ENCODE assay signal across 33 mouse cellular contexts in genomic region chr12:102348447-102348846, GRCm38 (mm10).
A peak's percentile ranks its signal among the peaks of the same experiment; 100 is the strongest.
DNase-seq lines count a peak whose midpoint lies in the region; ATAC-seq lines count a peak whose summit lies in the region.
"Had no signal": no experiment of that assay in that cellular context is flagged by ENCODE, and none has a peak within 500 bp of the region (broad histone marks: within the 10 kb centered on the region; RNA-seq: fewer than 3 reads in every experiment).

No protein-coding gene starts in this region.

- H3K27ac ChIP-seq in liver, embryonic 13.5 days, result no peak overlapping the region
- no peak overlapping the region for H3K27ac ChIP-seq in liver, embryonic 12.5 days
- H3K27ac ChIP-seq: embryonic facial prominence, embryonic 12.5 days; heart, embryonic 10.5 days; heart, embryonic 15.5 days; hindbrain, embryonic 12.5 days; kidney, postnatal 0 days; limb, embryonic 10.5 days; limb, embryonic 15.5 days; neural tube, embryonic 15.5 days had no signal

- H3K9me3 ChIP-seq in liver, embryonic 13.5 days (replicated peaks), result no peaks in the 10 kb centered on the region
- H3K9me3 ChIP-seq in liver, embryonic 12.5 days (replicated peaks), result no peaks in the 10 kb centered on the region
- H3K9me3 ChIP-seq in megakaryocyte, embryonic 14.5 days, result no peaks in the 10 kb centered on the region
- H3K9me3 ChIP-seq: embryonic facial prominence, embryonic 12.5 days; heart, embryonic 10.5 days; heart, embryonic 15.5 days; hindbrain, embryonic 12.5 days; limb, embryonic 10.5 days; limb, embryonic 15.5 days; neural tube, embryonic 15.5 days had no signal

- 0 out of 2 replicates have a peak, but pooled peaks cover 5% of the 10 kb centered on the region for H3K4me1 ChIP-seq in liver, embryonic 13.5 days (replicated peaks)
- H3K4me1 ChIP-seq in liver, embryonic 12.5 days, result peaks cover 12% of the 10 kb centered on the region
- peaks cover 87% of the 10 kb centered on the region for H3K4me1 ChIP-seq in megakaryocyte, embryonic 14.5 days
- H3K4me1 ChIP-seq: hindbrain, embryonic 12.5 days; neural tube, embryonic 15.5 days had no signal

- peak; percentile 23; the same call in 1 of the 2 replicates for ATAC-seq in liver, embryonic 13.5 days (ENCODE audit: low read depth)
- ATAC-seq in liver, embryonic 12.5 days, result no peak
- ATAC-seq in common myeloid progenitor, adult 5-6 weeks (replicated peaks; ENCODE audit: low read depth, poor library complexity, severe bottlenecking), result peak; percentile 46
- ATAC-seq: CD4-positive, CD25-positive, alpha-beta regulatory T cell, adult 4 months; forebrain, postnatal 0 days; intestine, embryonic 16.5 days had no signal

- no peak overlapping the region for H3K9ac ChIP-seq in liver, embryonic 13.5 days
- H3K9ac ChIP-seq in liver, embryonic 12.5 days, result no peak overlapping the region
- H3K9ac ChIP-seq: embryonic facial prominence, embryonic 12.5 days; forebrain, postnatal 0 days; heart, embryonic 15.5 days; hindbrain, embryonic 12.5 days; limb, embryonic 15.5 days; lung, embryonic 14.5 days; neural tube, embryonic 15.5 days had no signal

- WGBS in liver, embryonic 13.5 days (ENCODE audit: insufficient replicate concordance), result 73% methylated on average over 6 of the region's 6 CpGs
- whole genome bisulfite sequencing in liver, embryonic 12.5 days (ENCODE audit: insufficient replicate concordance), result 73% methylated on average over 6 of the region's 6 CpGs

- no peaks in the 10 kb centered on the region for H3K27me3 ChIP-seq in liver, embryonic 13.5 days
- no peaks in the 10 kb centered on the region for H3K27me3 ChIP-seq in liver, embryonic 12.5 days (replicated peaks)
- no peaks in the 10 kb centered on the region for H3K27me3 ChIP-seq in megakaryocyte, embryonic 14.5 days (replicated peaks)
- H3K27me3 ChIP-seq: embryonic facial prominence, embryonic 12.5 days; heart, embryonic 15.5 days; hindbrain, embryonic 12.5 days; limb, embryonic 15.5 days; neural tube, embryonic 15.5 days had no signal

- no peak overlapping the region for H3K4me2 ChIP-seq in liver, embryonic 13.5 days
- H3K4me2 ChIP-seq in liver, embryonic 12.5 days, result no peak overlapping the region
- H3K4me2 ChIP-seq: embryonic facial prominence, embryonic 12.5 days; heart, embryonic 15.5 days; hindbrain, embryonic 12.5 days; limb, embryonic 15.5 days; lung, embryonic 14.5 days; neural tube, embryonic 15.5 days had no signal

- H3K36me3 ChIP-seq in liver, embryonic 13.5 days, result peaks cover 6% of the 10 kb centered on the region
- H3K36me3 ChIP-seq in liver, embryonic 12.5 days, result peaks cover 7% of the 10 kb centered on the region
- peaks cover 88% of the 10 kb centered on the region for H3K36me3 ChIP-seq in megakaryocyte, embryonic 14.5 days (replicated peaks; ENCODE audit: low read length)
- H3K36me3 ChIP-seq: embryonic facial prominence, embryonic 12.5 days; hindbrain, embryonic 12.5 days; limb, embryonic 10.5 days; neural tube, embryonic 15.5 days had no signal

- no peak for DNase-seq in liver, embryonic 13.5 days
- DNase-seq in 416B (ENCODE audit: low read depth), result peak; percentile 83
- DNase-seq in right cerebral cortex, postnatal 36 days (ENCODE audit: low spot score in 2 of 2), result no peak
- no peak for DNase-seq in frontal cortex, postnatal 25 days (ENCODE audit: low spot score in 2 of 2)
- DNase-seq: adrenal gland, postnatal 14 days; cerebellum, adult 18-20 months; cerebellum, postnatal 10 days; forebrain, postnatal 0 days; gastrocnemius, postnatal 14 days; heart, adult 11 months; kidney, adult 8-10 months; layer of hippocampus, postnatal 36 days; lung, embryonic 14.5 days; midbrain, embryonic 14.5 days; retina, postnatal 1 day; right cerebral cortex, postnatal 14 days; spleen, adult 18-20 months; thymus, adult 2 months; thymus, postnatal 36 days had no signal

- no peak overlapping the region for H3K4me3 ChIP-seq in liver, embryonic 13.5 days (replicated peaks)
- H3K4me3 ChIP-seq in liver, embryonic 12.5 days, result no peak overlapping the region
- peak overlapping the region; percentile 17 for H3K4me3 ChIP-seq in megakaryocyte, embryonic 14.5 days (replicated peaks)
- H3K4me3 ChIP-seq: embryonic facial prominence, embryonic 12.5 days; erythroblast, embryonic 14.5 days; heart, embryonic 10.5 days; heart, embryonic 15.5 days; hindbrain, embryonic 12.5 days; limb, embryonic 10.5 days; limb, embryonic 15.5 days; neural tube, embryonic 15.5 days had no signal
